In genomic region chr14:105779349-105779748, GRCm38 (mm10) we compare ENCODE assay signal across 10 mouse cellular contexts.
A peak's percentile ranks its signal among the peaks of the same experiment; 100 is the strongest.
DNase-seq lines count a peak whose midpoint lies in the region.
"Had no signal": no experiment of that assay in that cellular context is flagged by ENCODE, and none has a peak within 500 bp of the region (broad histone marks: within the 10 kb centered on the region; RNA-seq: fewer than 3 reads in every experiment).

No protein-coding gene starts in this region.

- no peaks in the 10 kb centered on the region for H3K36me3 ChIP-seq in heart, embryonic 10.5 days
- H3K36me3 ChIP-seq: embryonic facial prominence, embryonic 15.5 days had no signal

- no peak overlapping the region for H3K27ac ChIP-seq in heart, embryonic 10.5 days
- H3K27ac ChIP-seq: embryonic facial prominence, embryonic 15.5 days; liver, embryonic 14.5 days had no signal

- peak; percentile 99 for DNase-seq in heart, adult 11 months
- no peak for DNase-seq in heart, embryonic 10.5 days (ENCODE audit: low spot score)
- peak; percentile 46 for DNase-seq in adrenal gland, adult 8-10 months
- peak; percentile 43 to 74 for DNase-seq in frontal cortex, postnatal 36 days (ENCODE audit: low spot score in 2 of 2)
- peak; percentile 18 to 31 for DNase-seq in kidney, postnatal 4 days
- peak; percentile 92 for DNase-seq in lung, postnatal 25 days (ENCODE audit: low spot score)
- no peak for DNase-seq in thymus, postnatal 10 days (ENCODE audit: low spot score in 2 of 2)
- no peak for DNase-seq in thymus, postnatal 4 days

- no peak overlapping the region for H3K4me3 ChIP-seq in heart, embryonic 10.5 days
- H3K4me3 ChIP-seq: embryonic facial prominence, embryonic 15.5 days had no signal

- no peaks in the 10 kb centered on the region for H3K9me3 ChIP-seq in heart, embryonic 10.5 days
- H3K9me3 ChIP-seq: embryonic facial prominence, embryonic 15.5 days had no signal

- 69% methylated on average over 4 of the region's 4 CpGs for WGBS in heart, embryonic 10.5 days

- H3K27me3 ChIP-seq in heart, embryonic 10.5 days (ENCODE audit: insufficient read depth, poor library complexity, severe bottlenecking): no peaks in the 10 kb centered on the region
- H3K27me3 ChIP-seq: embryonic facial prominence, embryonic 15.5 days had no signal

- H3K4me1 ChIP-seq in heart, embryonic 10.5 days: no peaks in the 10 kb centered on the region
- H3K4me1 ChIP-seq: embryonic facial prominence, embryonic 15.5 days had no signal

Comparison
In these comparisons a context has a peak if more than half of its experiments do, and no peak if none do; other contexts are left out.
1. DNase-seq: peak in heart, adult 11 months (single experiment), adrenal gland, adult 8-10 months (single experiment), frontal cortex, postnatal 36 days (2 of 2), kidney, postnatal 4 days (2 of 2) and lung, postnatal 25 days (single experiment); none in heart, embryonic 10.5 days (single experiment), thymus, postnatal 10 days (0 of 2) and thymus, postnatal 4 days (single experiment).